Mouse (Mus musculus) stomach, postnatal 0 days (tissue): ENCODE results near the gene Hsf5.

ENCODE experiments used
- CTCF ChIP-seq: IDR thresholded peaks from 2 replicates; pipeline ENCODE4 v1.5.1; 2016; ENCODE audit warnings: antibody characterized with exemption, low read depth, mild to moderate bottlenecking, moderate library complexity
- EP300 ChIP-seq: optimal IDR thresholded peaks from 2 replicates; pipeline ENCODE3; 2016; ENCODE audit warnings: antibody characterized with exemption

- TF ChIP-seq CTCF (no peak), EP300 (no peak)
Observed at GRCm38 (mm10) chr11:87571361-87571950, 45.5 kb upstream of the Hsf5 start.
